Mouse (Mus musculus) frontal cortex, postnatal 14 days (tissue): Measurements from ENCODE around the gene Commd7.

ENCODE experiments used
- DNase-seq, 2 experiments: peaks; one replicate each; pipeline ENCODE4 v3.0.0; 2022; ENCODE audit warnings: low spot score in 2 of 2

The Commd7 gene

DNA sequence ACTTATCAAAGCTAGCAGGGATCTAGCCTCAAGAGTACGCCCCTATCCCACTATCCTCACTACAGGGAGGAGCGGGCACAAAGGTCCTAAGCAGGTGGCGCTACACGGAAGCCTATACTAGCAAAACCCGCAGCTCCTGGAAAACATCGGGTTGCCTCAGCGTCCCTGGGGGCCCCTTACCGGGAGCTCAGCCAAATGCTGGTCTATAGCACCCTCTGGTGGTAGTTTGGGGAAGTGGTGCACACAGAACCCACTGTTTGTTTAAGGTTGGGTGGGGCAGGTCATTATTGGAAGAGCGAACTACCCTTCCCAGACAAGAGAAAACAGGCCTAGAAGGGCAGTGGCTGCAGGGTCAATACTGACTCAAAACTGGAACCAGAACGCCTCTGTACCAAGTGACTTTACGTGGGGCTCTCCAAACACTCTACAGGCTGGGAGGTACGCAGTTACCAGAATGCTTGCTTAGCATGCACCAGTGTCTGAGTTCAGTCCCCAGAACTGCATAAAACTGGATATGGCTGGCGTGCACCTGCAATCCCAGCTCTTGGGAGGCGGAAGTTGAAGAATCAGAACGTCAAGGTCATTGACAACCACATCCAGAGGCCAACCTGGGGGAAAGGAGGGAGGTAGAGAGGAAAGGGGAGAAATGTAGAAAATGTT, 45.9 kb downstream of the Commd7 start:
- DNase-seq: peak; percentile 61 to 83

DNA sequence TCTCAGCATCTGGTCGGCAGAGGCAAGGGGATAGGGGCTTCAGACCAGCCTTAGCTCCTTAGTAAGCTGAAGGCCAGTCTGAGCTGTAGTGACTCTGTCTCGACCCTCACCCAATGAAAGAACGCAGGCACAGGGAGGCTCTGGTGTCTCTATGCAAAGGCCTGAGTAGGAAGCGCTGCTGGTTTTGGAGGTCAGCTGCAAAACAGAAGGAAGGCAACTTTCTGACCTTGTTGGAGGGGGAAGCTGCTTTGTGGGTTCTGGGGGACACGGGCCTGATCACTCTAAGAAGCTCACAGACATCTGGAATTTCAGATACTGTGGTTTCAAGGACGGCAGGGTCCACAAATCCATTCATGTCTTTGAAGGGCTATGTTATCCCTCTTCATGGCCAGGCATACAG, 46.6 kb downstream of the Commd7 start:
- DNase-seq: no peak

DNA sequence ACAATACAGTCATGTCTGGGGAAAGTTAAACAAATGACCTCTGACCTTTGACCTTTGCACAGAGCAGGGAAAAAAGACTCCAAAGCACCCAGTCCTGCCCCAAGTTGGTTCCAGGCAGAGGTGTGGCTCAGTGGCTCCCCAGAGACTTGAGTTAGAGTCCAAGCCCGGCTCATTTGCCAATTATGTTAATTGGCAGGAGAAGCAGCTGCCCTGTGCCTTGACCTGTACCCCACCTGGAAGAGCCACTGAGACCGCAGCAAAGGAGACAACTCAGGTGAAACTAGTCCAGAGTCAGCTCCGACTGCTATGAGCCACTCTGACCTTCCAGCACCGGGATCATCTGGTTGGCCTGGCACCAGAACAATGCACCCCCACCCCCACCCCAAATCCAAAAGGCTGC, 48.2 kb downstream of the Commd7 start:
- no peak for DNase-seq

DNA sequence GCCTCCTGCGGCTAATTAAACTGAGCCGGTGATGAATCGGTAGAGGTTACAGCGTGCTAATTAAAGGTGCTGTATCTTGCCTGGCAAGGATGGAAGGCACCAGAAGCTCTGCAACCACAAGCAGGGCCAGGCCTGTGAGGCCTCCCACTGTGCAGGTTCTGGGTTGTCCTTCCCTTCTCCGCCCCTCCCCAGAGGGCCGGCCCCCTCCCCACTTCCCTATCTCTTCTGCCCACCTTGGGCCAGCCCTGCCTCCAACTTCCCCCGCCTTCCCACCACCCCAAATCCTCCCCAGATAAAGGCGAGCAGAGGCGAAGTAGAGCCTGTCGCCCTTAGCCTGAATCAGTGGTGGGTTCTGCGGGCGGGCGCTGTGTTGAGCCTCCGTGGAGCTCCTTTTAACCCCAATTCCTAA, 48.9 kb downstream of the Commd7 start:
- DNase-seq: no peak

DNA sequence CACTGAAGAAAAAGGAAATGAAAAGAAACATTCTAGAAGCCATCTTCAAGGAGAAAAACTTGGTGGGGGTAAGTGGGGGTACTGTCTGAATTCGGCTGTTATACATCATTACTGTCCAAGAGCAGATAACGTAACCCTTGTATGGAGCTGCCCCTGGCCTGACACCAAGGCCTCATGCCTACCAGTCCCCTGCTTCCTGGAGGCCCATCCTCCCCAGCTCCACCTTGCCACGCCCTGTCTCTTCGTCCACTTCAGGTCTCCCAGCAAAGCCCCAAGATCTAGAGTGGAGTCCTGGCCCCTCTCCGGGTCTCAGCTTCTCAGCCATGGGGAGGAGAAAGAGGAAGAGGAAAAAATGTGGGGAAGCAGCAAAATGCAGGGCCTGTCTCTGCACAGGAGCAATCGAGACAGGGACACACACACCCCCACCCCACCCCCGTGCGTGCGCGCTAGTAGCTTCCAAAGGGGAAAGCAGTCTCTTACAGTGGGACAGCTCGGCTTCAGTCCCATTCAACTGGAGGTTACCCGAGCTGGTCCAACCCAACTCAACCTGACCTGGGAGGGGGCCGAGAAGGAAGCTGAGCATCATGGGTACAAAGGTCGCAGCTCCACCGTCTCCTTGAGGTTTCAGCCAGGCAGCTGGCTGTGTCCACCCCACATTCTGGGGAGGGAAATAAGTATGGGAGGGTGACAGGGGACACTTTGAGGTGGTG, 49.5 kb downstream of the Commd7 start:
- no peak for DNase-seq

DNA sequence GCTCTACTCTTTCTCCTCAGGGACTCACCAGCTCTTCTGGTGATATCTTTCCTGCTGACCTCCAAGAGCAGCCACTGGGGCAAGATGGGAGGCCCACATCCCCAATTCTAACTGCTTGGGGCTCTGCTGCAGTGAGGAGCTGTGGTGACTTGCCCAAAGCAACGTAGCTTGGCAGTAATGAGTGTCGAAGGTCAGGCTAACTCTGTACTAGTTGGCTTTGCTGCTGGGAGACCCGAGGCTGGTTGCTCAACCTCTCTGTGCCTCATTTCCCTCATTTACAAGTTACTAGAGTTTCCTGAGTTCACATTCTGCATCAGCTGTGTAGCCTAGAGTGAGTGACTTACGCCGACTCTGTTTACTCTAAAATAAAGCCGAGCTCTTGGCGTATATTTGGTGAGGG, 51.2 kb downstream of the Commd7 start:
- DNase-seq: no peak

DNA sequence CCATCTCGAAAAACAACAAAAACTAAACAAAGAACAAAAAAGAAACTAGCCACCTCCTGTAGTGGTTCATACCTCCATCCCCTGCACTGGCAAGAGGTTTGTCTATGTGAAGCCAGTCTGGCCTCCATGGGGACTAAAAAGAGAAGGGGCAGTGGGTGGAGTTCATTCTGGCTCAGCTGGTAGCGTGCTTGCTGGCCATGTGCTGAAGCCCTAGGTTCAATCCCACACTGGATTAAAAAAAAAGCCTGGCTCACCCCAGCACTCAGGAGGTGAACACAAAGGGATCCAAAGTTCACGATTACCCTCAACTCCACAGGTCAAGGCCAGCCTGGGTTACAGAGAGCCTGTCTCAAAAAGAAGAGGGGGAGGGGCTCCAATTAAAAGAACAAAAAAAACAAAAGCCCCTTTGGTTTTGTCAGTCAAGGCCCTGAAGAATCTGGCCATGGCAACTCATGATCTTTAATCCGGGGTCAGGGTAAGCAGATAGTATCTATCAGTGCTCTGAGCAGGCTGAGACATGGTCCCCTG, 52.1 kb downstream of the Commd7 start:
- no peak for DNase-seq

DNA sequence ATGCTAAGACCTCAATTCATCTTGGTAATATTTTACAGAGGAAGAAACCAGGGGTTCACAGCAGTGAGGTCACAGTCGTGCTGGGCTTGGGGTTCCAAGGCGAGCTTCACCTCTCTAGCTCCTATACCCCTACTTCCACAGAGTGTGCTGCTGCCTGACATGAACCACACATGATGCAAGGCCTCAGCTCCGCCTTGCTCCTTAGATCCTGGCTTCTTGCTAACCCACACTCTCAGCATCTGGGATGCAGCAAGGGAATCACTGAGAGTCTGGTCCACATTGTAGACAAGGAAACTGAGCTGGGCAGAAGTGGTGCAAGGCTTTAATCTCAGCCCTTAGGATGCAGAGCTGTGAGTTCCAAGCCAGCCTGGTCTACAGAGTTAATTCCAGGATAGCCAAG, 52.5 kb downstream of the Commd7 start:
- no peak for DNase-seq

DNA sequence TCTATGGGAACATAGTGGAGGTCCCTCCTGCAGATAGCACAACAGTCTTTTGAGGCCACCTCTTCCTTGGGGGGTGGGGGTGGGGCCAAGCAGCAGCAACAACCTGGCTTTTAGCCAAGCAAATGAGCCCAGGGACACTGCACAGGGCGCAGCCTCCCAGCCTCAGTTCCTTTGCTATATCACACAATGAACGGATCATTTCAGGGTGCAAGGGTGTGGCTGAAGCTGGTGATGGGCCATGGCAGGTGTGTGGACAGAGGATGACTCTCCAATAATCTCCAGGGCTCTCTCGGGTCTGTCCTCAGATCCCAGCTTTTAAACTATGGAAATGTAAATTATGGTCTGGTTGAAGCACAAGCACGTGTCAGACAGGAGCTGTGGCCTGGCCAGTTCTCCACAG, 55.5 kb downstream of the Commd7 start:
- DNase-seq: no peak

DNA sequence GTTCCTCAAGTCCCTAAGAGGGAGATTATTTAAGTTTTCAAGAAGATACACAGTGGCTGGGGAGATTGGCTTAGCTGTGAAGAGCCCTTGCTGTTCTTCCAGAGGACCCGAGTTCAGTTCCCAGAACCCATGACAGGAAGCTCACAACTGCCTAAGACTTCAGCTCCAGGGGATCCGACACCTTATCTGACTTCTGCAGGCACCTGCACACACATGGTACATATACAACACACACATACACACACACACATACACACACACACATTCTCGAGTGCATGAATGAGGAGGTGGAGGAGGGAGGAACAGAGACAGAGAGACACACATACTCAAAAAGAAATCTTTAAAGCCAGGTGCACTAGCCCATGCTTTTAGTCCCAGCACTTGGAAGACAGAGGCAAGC, 56.4 kb downstream of the Commd7 start:
- no peak for DNase-seq

DNA sequence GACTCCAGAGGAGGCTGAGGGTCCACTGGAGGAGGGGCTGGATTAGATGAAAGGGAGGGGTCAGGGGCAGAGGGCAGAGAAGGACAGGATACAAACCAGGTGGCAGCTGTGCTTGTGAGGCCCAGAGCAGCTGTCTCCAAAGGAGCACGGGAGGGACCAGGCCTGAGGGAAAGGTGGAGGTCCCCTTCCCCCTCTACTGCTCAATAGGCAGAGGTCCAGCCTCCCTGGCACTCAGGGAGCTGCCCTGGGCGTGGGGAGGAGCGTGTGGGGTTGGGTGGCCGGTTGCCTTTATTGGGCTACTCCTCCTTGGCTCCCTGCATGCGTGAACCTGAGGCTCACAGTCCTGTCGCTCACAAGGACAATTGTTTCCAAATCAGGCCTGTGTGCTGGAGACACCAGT, 57.0 kb downstream of the Commd7 start:
- no peak for DNase-seq

DNA sequence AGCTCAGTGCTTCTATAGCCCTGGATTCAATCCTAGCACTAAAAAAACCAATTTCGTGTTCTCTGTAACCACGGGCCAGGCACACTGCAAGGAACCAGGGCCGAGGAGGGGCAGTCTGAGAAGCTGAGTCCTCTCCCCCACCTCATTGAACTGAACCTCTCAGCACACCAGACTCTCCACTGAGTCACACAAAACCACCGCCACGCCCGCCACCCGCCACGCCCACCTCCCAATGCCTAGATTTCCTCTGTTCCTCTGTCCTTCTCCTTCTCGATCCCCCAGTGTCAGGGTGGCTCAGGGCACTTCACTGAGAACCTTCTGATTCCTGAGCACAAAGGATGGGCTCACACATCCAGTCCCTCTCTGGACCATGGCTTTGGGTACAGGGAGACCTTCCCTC, 59.5 kb downstream of the Commd7 start:
- no peak for DNase-seq

DNA sequence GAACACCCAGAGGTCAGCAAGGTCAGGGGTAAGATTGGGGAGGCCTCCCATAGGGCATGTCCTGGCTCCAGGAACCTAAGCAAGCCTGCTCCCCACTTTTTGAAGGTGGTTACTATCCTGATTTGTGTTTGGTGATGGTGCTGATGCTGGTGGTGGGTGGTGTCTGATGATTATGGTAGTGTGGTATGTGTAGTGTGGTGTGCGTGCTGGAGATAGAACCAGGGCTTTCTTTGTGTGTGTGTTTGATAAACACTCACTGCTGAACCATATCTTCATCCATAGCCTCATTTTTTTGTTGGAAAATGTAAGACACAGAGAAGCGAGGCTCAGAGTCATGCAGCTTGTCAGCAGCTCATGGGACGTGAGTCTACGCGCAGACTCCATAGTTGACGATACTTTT, 64.0 kb downstream of the Commd7 start:
- DNase-seq: no peak

DNA sequence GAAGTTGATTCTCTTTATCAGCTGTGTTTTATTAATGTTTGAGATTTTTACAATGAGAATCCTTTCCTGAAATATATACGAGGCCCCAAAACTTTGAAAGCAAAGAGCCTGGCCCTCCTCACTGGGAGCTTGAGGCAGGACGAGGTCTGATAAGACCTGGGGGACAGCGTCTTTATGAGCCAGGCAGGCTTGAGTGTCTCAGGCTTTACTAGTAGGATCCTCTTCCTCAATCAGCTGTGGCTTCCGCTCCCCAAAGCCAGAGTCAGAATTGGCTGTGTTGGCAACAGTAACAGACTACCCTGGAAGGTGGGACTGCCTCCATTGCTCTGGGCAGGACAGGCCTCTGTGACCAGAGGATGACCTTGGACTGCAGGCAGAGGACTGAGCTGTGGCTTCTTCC, 64.6 kb downstream of the Commd7 start:
- no peak for DNase-seq
